Mouse (Mus musculus): Measurements from ENCODE around the gene Rtca.

Gene Rtca

GRCm38 (mm10) chr3:116474602-116475001, 33.4 kb downstream of the Rtca start:
- DNase-seq: no peak

- no peak for DNase-seq
Observed at GRCm38 (mm10) chr3:116465709-116466108, 42.3 kb downstream of the Rtca start.

GRCm38 (mm10) chr3:116464318-116464717, 43.7 kb downstream of the Rtca start:
- no peak for DNase-seq

- DNase-seq: no peak
Observed at GRCm38 (mm10) chr3:116461053-116461452, 47.0 kb downstream of the Rtca start.

- DNase-seq: no peak
Observed at GRCm38 (mm10) chr3:116454529-116454928, 53.5 kb downstream of the Rtca start.

GRCm38 (mm10) chr3:116450741-116451140, 57.3 kb downstream of the Rtca start:
- no peak for DNase-seq

GRCm38 (mm10) chr3:116444327-116444726, 63.7 kb downstream of the Rtca start:
- no peak for DNase-seq

- no peak for DNase-seq
Observed at GRCm38 (mm10) chr3:116442788-116443187, 65.2 kb downstream of the Rtca start.

GRCm38 (mm10) chr3:116441518-116442205, 66.3 kb downstream of the Rtca start:
- DNase-seq: no peak

GRCm38 (mm10) chr3:116440066-116440997, 67.7 kb downstream of the Rtca start:
- no peak for DNase-seq
